ENCODE assay signal across 18 mouse cellular contexts in genomic region chr3:119509132-119509531, GRCm38 (mm10).
DNase-seq lines count a peak whose midpoint lies in the region; ATAC-seq and TF ChIP-seq lines count a peak whose summit lies in the region.
"Had no signal": no experiment of that assay in that cellular context is flagged by ENCODE, and none has a peak within 500 bp of the region (broad histone marks: within the 10 kb centered on the region; RNA-seq: fewer than 3 reads in every experiment).

No protein-coding gene starts in this region.

- intact Hi-C loops in left cerebral cortex, postnatal 4 days (cut with DNase I) = no loop called here
- intact Hi-C loops in left cerebral cortex, postnatal 14 days (cut with DNase I) = no loop called here

- H3K4me3 ChIP-seq in limb, embryonic 14.5 days (replicated peaks; ENCODE audit: low read length) = no peak overlapping the region
- H3K4me3 ChIP-seq: embryonic facial prominence, embryonic 15.5 days; forebrain, embryonic 15.5 days; heart, embryonic 12.5 days; hindbrain, embryonic 10.5 days; hindbrain, embryonic 15.5 days had no signal

- no peak for TF ChIP-seq POLR2A in limb, embryonic 14.5 days (IDR thresholded peaks at IDR 0.05; ENCODE audit: borderline replicate concordance, extremely low read depth, insufficient read depth, insufficient read length)

- H3K4me1 ChIP-seq in limb, embryonic 14.5 days (ENCODE audit: control insufficient read depth, insufficient read depth, low read length) = no peaks in the 10 kb centered on the region
- H3K4me1 ChIP-seq: embryonic facial prominence, embryonic 15.5 days; forebrain, embryonic 15.5 days; hindbrain, embryonic 15.5 days had no signal

- no peak overlapping the region for H3K9ac ChIP-seq in limb, embryonic 14.5 days (ENCODE audit: low read depth, low read length, severe bottlenecking)
- H3K9ac ChIP-seq: embryonic facial prominence, embryonic 15.5 days; forebrain, embryonic 15.5 days; heart, embryonic 12.5 days; hindbrain, embryonic 15.5 days had no signal

- ATAC-seq in limb, embryonic 14.5 days (ENCODE audit: low FRiP score, low read depth) = peak; percentile 73
- ATAC-seq: forebrain, embryonic 15.5 days; inflammation-experienced regulatory T-cells, adult 6 months had no signal

- no peaks in the 10 kb centered on the region for H3K9me3 ChIP-seq in limb, embryonic 14.5 days (ENCODE audit: control insufficient read depth, low read length)
- H3K9me3 ChIP-seq: embryonic facial prominence, embryonic 15.5 days; forebrain, embryonic 15.5 days; heart, embryonic 12.5 days; hindbrain, embryonic 10.5 days; hindbrain, embryonic 15.5 days had no signal

- peak; percentile 45 to 62 for DNase-seq in cerebellum, postnatal 14 days
- no peak for DNase-seq in cerebellum, postnatal 36 days
- DNase-seq in left cerebral cortex, postnatal 4 days = peak; percentile 53
- no peak for DNase-seq in left cerebral cortex, postnatal 14 days (ENCODE audit: low spot score in 2 of 2)
- peak; percentile 67 for DNase-seq in Muller cell, postnatal 12 days (ENCODE audit: inconsistent ontology term)
- DNase-seq in limb, embryonic 14.5 days (ENCODE audit: low spot score) = peak; percentile 76
- no peak for DNase-seq in spleen, postnatal 14 days (ENCODE audit: low spot score in 2 of 2)
- DNase-seq: adrenal gland, adult 2 months; adrenal gland, postnatal 25 days; cerebellum, adult 2 months; cerebellum, postnatal 25 days; gastrocnemius, postnatal 25 days had no signal

- no peaks in the 10 kb centered on the region for H3K36me3 ChIP-seq in limb, embryonic 14.5 days (ENCODE audit: control insufficient read depth, insufficient read depth, low read length)
- H3K36me3 ChIP-seq: embryonic facial prominence, embryonic 15.5 days; forebrain, embryonic 15.5 days; heart, embryonic 12.5 days; hindbrain, embryonic 10.5 days; hindbrain, embryonic 15.5 days had no signal

- 63% methylated on average over 4 of the region's 4 CpGs for WGBS in limb, embryonic 14.5 days

- no peak overlapping the region for H3K27ac ChIP-seq in limb, embryonic 14.5 days (replicated peaks; ENCODE audit: low read depth, low read length)
- H3K27ac ChIP-seq: embryonic facial prominence, embryonic 15.5 days; forebrain, embryonic 15.5 days; hindbrain, embryonic 10.5 days; hindbrain, embryonic 15.5 days had no signal

- no peak overlapping the region for H3K4me2 ChIP-seq in limb, embryonic 14.5 days (replicated peaks; ENCODE audit: low read depth, low read length, severe bottlenecking)
- H3K4me2 ChIP-seq: embryonic facial prominence, embryonic 15.5 days; forebrain, embryonic 15.5 days; heart, embryonic 12.5 days; hindbrain, embryonic 15.5 days had no signal

- H3K27me3 ChIP-seq in limb, embryonic 14.5 days (ENCODE audit: control insufficient read depth, insufficient read depth, low read length) = no peaks in the 10 kb centered on the region
- H3K27me3 ChIP-seq: embryonic facial prominence, embryonic 15.5 days; forebrain, embryonic 15.5 days; heart, embryonic 12.5 days; hindbrain, embryonic 15.5 days had no signal

Comparison
In these comparisons a context has a peak if more than half of its experiments do, and no peak if none do; other contexts are left out.
1. DNase-seq: peak in cerebellum, postnatal 14 days (2 of 2), left cerebral cortex, postnatal 4 days (single experiment), Muller cell, postnatal 12 days (single experiment) and limb, embryonic 14.5 days (single experiment); none in cerebellum, postnatal 36 days (0 of 2), left cerebral cortex, postnatal 14 days (0 of 2) and spleen, postnatal 14 days (0 of 2).